In genomic region chr13:78909839-78910238, GRCm38 (mm10) we compare ENCODE assay signal across 30 mouse cellular contexts.
DNase-seq lines count a peak whose midpoint lies in the region; ATAC-seq lines count a peak whose summit lies in the region.
"Had no signal": no experiment of that assay in that cellular context is flagged by ENCODE, and none has a peak within 500 bp of the region (broad histone marks: within the 10 kb centered on the region; RNA-seq: fewer than 3 reads in every experiment).

No protein-coding gene starts in this region.

- H3K9ac ChIP-seq in hindbrain, embryonic 16.5 days (ENCODE audit: low read depth, low read length) = no peak overlapping the region
- no peak overlapping the region for H3K9ac ChIP-seq in midbrain, embryonic 14.5 days (replicated peaks; ENCODE audit: low read length)
- H3K9ac ChIP-seq in midbrain, embryonic 16.5 days (ENCODE audit: low read depth, low read length) = no peak overlapping the region
- H3K9ac ChIP-seq in lung, embryonic 16.5 days (ENCODE audit: low read length) = no peak overlapping the region
- H3K9ac ChIP-seq: embryonic facial prominence, embryonic 12.5 days; heart, embryonic 12.5 days; hindbrain, embryonic 14.5 days; kidney, embryonic 15.5 days; limb, embryonic 13.5 days; midbrain, embryonic 13.5 days; neural tube, embryonic 15.5 days had no signal

- ATAC-seq in hindbrain, embryonic 16.5 days = no peak
- ATAC-seq in midbrain, embryonic 14.5 days (ENCODE audit: low FRiP score, low TSS enrichment) = no peak
- no peak for ATAC-seq in midbrain, embryonic 16.5 days
- peak; percentile 90 for ATAC-seq in lung, embryonic 16.5 days (ENCODE audit: low read depth)
- ATAC-seq: forebrain, embryonic 16.5 days; inflammation-experienced regulatory T-cells, adult 6 months; midbrain, embryonic 13.5 days had no signal

- no peak overlapping the region for H3K4me2 ChIP-seq in hindbrain, embryonic 16.5 days (ENCODE audit: low read length)
- no peak overlapping the region for H3K4me2 ChIP-seq in midbrain, embryonic 14.5 days (ENCODE audit: low read length)
- H3K4me2 ChIP-seq in midbrain, embryonic 16.5 days (ENCODE audit: low read length) = no peak overlapping the region
- H3K4me2 ChIP-seq in lung, embryonic 16.5 days (ENCODE audit: low read depth, low read length) = no peak overlapping the region
- H3K4me2 ChIP-seq: embryonic facial prominence, embryonic 12.5 days; heart, embryonic 12.5 days; hindbrain, embryonic 14.5 days; kidney, embryonic 15.5 days; limb, embryonic 13.5 days; liver, embryonic 11.5 days; midbrain, embryonic 13.5 days; neural tube, embryonic 15.5 days had no signal

- 37% methylated on average over 5 of the region's 5 CpGs for WGBS in hindbrain, embryonic 10.5 days
- 22% methylated on average over 5 of the region's 5 CpGs for WGBS in hindbrain, embryonic 16.5 days
- WGBS in midbrain, embryonic 14.5 days = 21% methylated on average over 5 of the region's 5 CpGs
- WGBS in midbrain, embryonic 16.5 days = 14% methylated on average over 5 of the region's 5 CpGs
- WGBS in lung, embryonic 16.5 days = 9% methylated on average over 5 of the region's 5 CpGs

- no peak for DNase-seq in hindbrain, embryonic 10.5 days (ENCODE audit: low spot score)
- peak; percentile 23 for DNase-seq in midbrain, embryonic 14.5 days
- peak; percentile 53 for DNase-seq in lung, postnatal 36 days
- DNase-seq in right cerebral cortex, postnatal 36 days (ENCODE audit: low spot score in 2 of 2) = no peak
- no peak for DNase-seq in ovary, postnatal 14 days (ENCODE audit: low spot score)
- DNase-seq: adrenal gland, adult 8-10 months; cerebellum, adult 11 months; cerebellum, postnatal 10 days; gastrocnemius, adult 2 months; heart, adult 2 months; heart, postnatal 4 days; kidney, adult 11 months; kidney, postnatal 36 days; thymus, postnatal 36 days had no signal

- no peak overlapping the region for H3K4me3 ChIP-seq in hindbrain, embryonic 10.5 days
- H3K4me3 ChIP-seq in hindbrain, embryonic 16.5 days (ENCODE audit: low read length) = no peak overlapping the region
- no peak overlapping the region for H3K4me3 ChIP-seq in midbrain, embryonic 14.5 days (replicated peaks; ENCODE audit: low read depth, low read length)
- H3K4me3 ChIP-seq in midbrain, embryonic 16.5 days (ENCODE audit: low read depth, low read length) = no peak overlapping the region
- H3K4me3 ChIP-seq in lung, embryonic 16.5 days (ENCODE audit: low read length) = no peak overlapping the region
- H3K4me3 ChIP-seq: embryonic facial prominence, embryonic 12.5 days; gastrocnemius, adult 2 months; heart, adult 2 months; heart, embryonic 12.5 days; kidney, embryonic 15.5 days; layer of hippocampus, adult 2 months; left cerebral cortex, adult 2 months; limb, embryonic 13.5 days; midbrain, embryonic 13.5 days; neural tube, embryonic 15.5 days had no signal

- no peaks in the 10 kb centered on the region for H3K36me3 ChIP-seq in hindbrain, embryonic 10.5 days
- H3K36me3 ChIP-seq in hindbrain, embryonic 16.5 days (ENCODE audit: control insufficient read depth, insufficient read depth, low read length) = no peaks in the 10 kb centered on the region
- H3K36me3 ChIP-seq in midbrain, embryonic 14.5 days (ENCODE audit: control insufficient read depth, insufficient read depth, low read length) = no peaks in the 10 kb centered on the region
- H3K36me3 ChIP-seq in midbrain, embryonic 16.5 days (ENCODE audit: control insufficient read depth, insufficient read depth, low read length) = no peaks in the 10 kb centered on the region
- no peaks in the 10 kb centered on the region for H3K36me3 ChIP-seq in lung, embryonic 16.5 days (ENCODE audit: control insufficient read depth, insufficient read depth, low read length)
- H3K36me3 ChIP-seq: embryonic facial prominence, embryonic 12.5 days; G1E; heart, embryonic 12.5 days; kidney, embryonic 15.5 days; limb, embryonic 13.5 days; midbrain, embryonic 13.5 days; neural tube, embryonic 15.5 days had no signal

- peaks cover 11% of the 10 kb centered on the region; the same call in 1 of the 2 replicates for H3K4me1 ChIP-seq in hindbrain, embryonic 10.5 days (replicated peaks)
- no peaks in the 10 kb centered on the region for H3K4me1 ChIP-seq in hindbrain, embryonic 16.5 days (ENCODE audit: control insufficient read depth, insufficient read depth, low read depth, low read length)
- H3K4me1 ChIP-seq in midbrain, embryonic 14.5 days (ENCODE audit: control insufficient read depth, insufficient read depth, low read length) = peaks cover 3% of the 10 kb centered on the region; the same call in 1 of the 2 replicates
- peaks cover 4% of the 10 kb centered on the region; the same call in 1 of the 2 replicates for H3K4me1 ChIP-seq in midbrain, embryonic 16.5 days (ENCODE audit: control insufficient read depth, insufficient read depth, low read length)
- H3K4me1 ChIP-seq in lung, embryonic 16.5 days (replicated peaks; ENCODE audit: control insufficient read depth, insufficient read depth, low read length) = no peaks in the 10 kb centered on the region
- H3K4me1 ChIP-seq: embryonic facial prominence, embryonic 12.5 days; heart, embryonic 12.5 days; kidney, embryonic 15.5 days; limb, embryonic 13.5 days; neural tube, embryonic 15.5 days had no signal

- no peaks in the 10 kb centered on the region for H3K27me3 ChIP-seq in hindbrain, embryonic 10.5 days (ENCODE audit: insufficient read depth, poor library complexity, severe bottlenecking)
- H3K27me3 ChIP-seq in hindbrain, embryonic 16.5 days (replicated peaks; ENCODE audit: control insufficient read depth, insufficient read depth, low read length) = no peaks in the 10 kb centered on the region
- no peaks in the 10 kb centered on the region for H3K27me3 ChIP-seq in midbrain, embryonic 14.5 days (ENCODE audit: control insufficient read depth, insufficient read depth, low read length)
- no peaks in the 10 kb centered on the region for H3K27me3 ChIP-seq in midbrain, embryonic 16.5 days (ENCODE audit: control insufficient read depth, insufficient read depth, low read depth, low read length)
- no peaks in the 10 kb centered on the region for H3K27me3 ChIP-seq in lung, embryonic 16.5 days (ENCODE audit: control insufficient read depth, insufficient read depth, low read depth, low read length)
- H3K27me3 ChIP-seq: embryonic facial prominence, embryonic 12.5 days; heart, embryonic 12.5 days; kidney, embryonic 15.5 days; limb, embryonic 13.5 days; midbrain, embryonic 13.5 days; neural tube, embryonic 15.5 days had no signal

- no peaks in the 10 kb centered on the region for H3K9me3 ChIP-seq in hindbrain, embryonic 10.5 days
- no peaks in the 10 kb centered on the region for H3K9me3 ChIP-seq in hindbrain, embryonic 16.5 days (ENCODE audit: control insufficient read depth, low read length)
- no peaks in the 10 kb centered on the region for H3K9me3 ChIP-seq in midbrain, embryonic 14.5 days (ENCODE audit: control insufficient read depth, low read length)
- no peaks in the 10 kb centered on the region for H3K9me3 ChIP-seq in midbrain, embryonic 16.5 days (replicated peaks; ENCODE audit: control insufficient read depth, low read length, poor library complexity, severe bottlenecking)
- H3K9me3 ChIP-seq in lung, embryonic 16.5 days (ENCODE audit: control insufficient read depth, low read length) = no peaks in the 10 kb centered on the region
- H3K9me3 ChIP-seq: embryonic facial prominence, embryonic 12.5 days; G1E; heart, embryonic 12.5 days; kidney, embryonic 15.5 days; limb, embryonic 13.5 days; midbrain, embryonic 13.5 days; neural tube, embryonic 15.5 days had no signal

- H3K27ac ChIP-seq in hindbrain, embryonic 10.5 days = peak overlapping the region; percentile 29; the same call in 1 of the 2 replicates
- H3K27ac ChIP-seq in hindbrain, embryonic 16.5 days (ENCODE audit: low read depth, low read length) = no peak overlapping the region
- H3K27ac ChIP-seq in midbrain, embryonic 14.5 days (replicated peaks; ENCODE audit: low read depth, low read length) = no peak overlapping the region
- H3K27ac ChIP-seq in midbrain, embryonic 16.5 days (ENCODE audit: low read length) = no peak overlapping the region; the same call in 1 of the 2 replicates
- no peak overlapping the region for H3K27ac ChIP-seq in lung, embryonic 16.5 days (ENCODE audit: low read length)
- H3K27ac ChIP-seq: embryonic facial prominence, embryonic 12.5 days; gastrocnemius, adult 2 months; heart, adult 2 months; hindbrain, embryonic 14.5 days; kidney, embryonic 15.5 days; layer of hippocampus, adult 2 months; left cerebral cortex, adult 2 months; limb, embryonic 13.5 days; midbrain, embryonic 13.5 days; neural tube, embryonic 15.5 days had no signal

Comparison
In these comparisons a context has a peak if more than half of its experiments do, and no peak if none do; other contexts are left out.
1. DNase-seq: peak in midbrain, embryonic 14.5 days (single experiment) and lung, postnatal 36 days (single experiment); none in hindbrain, embryonic 10.5 days (single experiment), right cerebral cortex, postnatal 36 days (0 of 2) and ovary, postnatal 14 days (single experiment).